Mouse (Mus musculus) neural tube, embryonic 15.5 days (tissue): ENCODE results near the gene Dusp13. TPM values are rescaled to one million over a fixed set of nuclear protein-coding genes. Genes with fewer than 3 reads are reported as not detected.
A peak's percentile ranks its signal among the peaks of the same experiment; 100 is the strongest.

Source experiments
- ATAC-seq: fragments of 200-750 bp; cut with Nextera tagmentation; 2 replicates; pipeline ENCODE4 v1.8.0; 2017; ENCODE audit warnings: mild to moderate bottlenecking, moderate TSS enrichment, moderate library complexity; ENCODE audit not compliant: low FRiP score
- H3K27ac ChIP-seq: fragments of 300-500 bp; sonication (generic); replicated peaks from 2 replicates; pipeline ENCODE4 v1.5.1; 2015; ENCODE audit warnings: mild to moderate bottlenecking, inconsistent platforms
- H3K27me3 ChIP-seq: fragments of 300-500 bp; sonication (generic); replicated peaks from 2 replicates; pipeline ENCODE4 v1.6.1; 2015; ENCODE audit warnings: inconsistent platforms
- H3K36me3 ChIP-seq: fragments of 300-500 bp; sonication (generic); 2 replicates; pipeline ENCODE4 v1.6.1; 2015; ENCODE audit warnings: inconsistent platforms
- H3K4me1 ChIP-seq: fragments of 300-500 bp; sonication (generic); 2 replicates; pipeline ENCODE4 v1.6.1; 2015; ENCODE audit warnings: inconsistent platforms
- H3K4me2 ChIP-seq: fragments of 300-500 bp; sonication (generic); 2 replicates; pipeline ENCODE4 v1.6.1; 2015; ENCODE audit warnings: inconsistent platforms, mild to moderate bottlenecking, moderate library complexity
- H3K4me3 ChIP-seq: fragments of 300-500 bp; sonication (generic); replicated peaks from 2 replicates; pipeline ENCODE4 v1.5.1; 2015; ENCODE audit warnings: mild to moderate bottlenecking, inconsistent platforms
- H3K9ac ChIP-seq: fragments of 300-500 bp; sonication (generic); replicated peaks from 2 replicates; pipeline ENCODE4 v1.6.1; 2015; ENCODE audit warnings: mild to moderate bottlenecking, inconsistent platforms
- H3K9me3 ChIP-seq: fragments of 300-500 bp; sonication (generic); replicated peaks from 2 replicates; pipeline ENCODE4 v1.6.1; 2016; ENCODE audit warnings: inconsistent platforms
- WGBS: fragments of 180-500 bp; shearing (Covaris S2); methylation state at CpG from one replicate; pipeline ENCODE4 v1.1.7; 2015; ENCODE audit warnings: mixed read lengths; 5-methylcytosine and 5-hydroxymethylcytosine counted together
- polyA plus RNA-seq: library from polyadenylated mRNA; unstranded; fragments of >200 nt; fragmentation: Nextera tagmentation; extraction: Ambion mirVana; gene quantifications from 2 replicates; pipeline ENCODE4 v1.2.1, GENCODE M21; 2015

The Dusp13 gene
- polyA plus RNA-seq, 1 experiment from 2014 or later = 0.23 TPM

- ATAC-seq = no peak
- peaks cover 4% of the 10 kb centered on the region for H3K4me1 ChIP-seq
- H3K4me2 ChIP-seq = no peak overlapping the region
- peaks cover 3% of the 10 kb centered on the region; the same call in 1 of the 2 replicates for H3K27me3 ChIP-seq
- no peak overlapping the region for H3K27ac ChIP-seq
- H3K4me3 ChIP-seq = no peak overlapping the region
- no peaks in the 10 kb centered on the region; the same call in 1 of the 2 replicates for H3K9me3 ChIP-seq
- 87% methylated on average over 3 of the region's 3 CpGs for WGBS
- H3K36me3 ChIP-seq = no peaks in the 10 kb centered on the region
- no peak overlapping the region for H3K9ac ChIP-seq
Measured at GRCm38 (mm10) chr14:21691070-21691469, 59.9 kb downstream of the Dusp13 start.

GRCm38 (mm10) chr14:21686376-21687279, 64.4 kb downstream of the Dusp13 start:
- no peak for ATAC-seq
- Histone ChIP-seq H3K4me2 (peak overlapping the region; percentile 55), H3K36me3 (no peaks in the 10 kb centered on the region), H3K27me3 (peaks cover 3% of the 10 kb centered on the region; the same call in 1 of the 2 replicates), H3K4me1 (peaks cover 11% of the 10 kb centered on the region), H3K4me3 (peak overlapping the region; percentile 29), H3K9me3 (no peaks in the 10 kb centered on the region), H3K9ac (peak overlapping the region; percentile 24; the same call in 1 of the 2 replicates), H3K27ac (no peak overlapping the region)
- 12% methylated on average over 44 of the region's 49 CpGs for WGBS

GRCm38 (mm10) chr14:21685411-21686146, 65.4 kb downstream of the Dusp13 start:
- H3K4me2 ChIP-seq = no peak overlapping the region; the same call in 1 of the 2 replicates

GRCm38 (mm10) chr14:21683834-21684233, 67.1 kb downstream of the Dusp13 start:
- 78% methylated on average over 4 of the region's 4 CpGs for WGBS

More at GRCm38 (mm10) chr14:21685411-21686146, 65.4 kb downstream of the Dusp13 start:
- WGBS = 90% methylated on average over 10 of the region's 10 CpGs
- H3K4me1 ChIP-seq = peaks cover 11% of the 10 kb centered on the region
- no peaks in the 10 kb centered on the region for H3K9me3 ChIP-seq
- H3K36me3 ChIP-seq = no peaks in the 10 kb centered on the region
- no peak overlapping the region for H3K9ac ChIP-seq
- no peak overlapping the region for H3K4me3 ChIP-seq
- H3K27ac ChIP-seq = no peak overlapping the region
- no peak for ATAC-seq
- H3K27me3 ChIP-seq = peaks cover 3% of the 10 kb centered on the region; the same call in 1 of the 2 replicates

More at GRCm38 (mm10) chr14:21683834-21684233, 67.1 kb downstream of the Dusp13 start:
- H3K4me2 ChIP-seq = no peak overlapping the region
- H3K27me3 ChIP-seq = peaks cover 3% of the 10 kb centered on the region; the same call in 1 of the 2 replicates
- H3K9me3 ChIP-seq = no peaks in the 10 kb centered on the region
- no peak overlapping the region for H3K4me3 ChIP-seq
- H3K36me3 ChIP-seq = no peaks in the 10 kb centered on the region
- peaks cover 20% of the 10 kb centered on the region for H3K4me1 ChIP-seq
- H3K9ac ChIP-seq = no peak overlapping the region
- no peak for ATAC-seq
- no peak overlapping the region for H3K27ac ChIP-seq

Other genes with a start within 250 kb of the Dusp13 start
- 0.15 and 0.22 TPM in 2 replicates for gene Dupd1, start 36.6 kb downstream of the Dusp13 start, polyA plus RNA-seq
- gene Samd8, start 650 bp downstream of the Dusp13 start, polyA plus RNA-seq = 16.1 and 20.6 TPM in 2 replicates
- gene Vdac2, start 74.1 kb upstream of the Dusp13 start, polyA plus RNA-seq = 299 and 307 TPM in 2 replicates
- gene Comtd1, start 97.8 kb upstream of the Dusp13 start, polyA plus RNA-seq = 52.8 and 59.0 TPM in 2 replicates
- 12.7 and 12.9 TPM in 2 replicates for gene Zfp503, start 238.4 kb upstream of the Dusp13 start, polyA plus RNA-seq